Mouse (Mus musculus) retina, postnatal 1 day (tissue): ENCODE data around the gene Spry1.

Experiments used
- DNase-seq: peaks from one replicate; pipeline ENCODE4 v3.0.0-alpha.2; 2012

Spry1 gene

DNA sequence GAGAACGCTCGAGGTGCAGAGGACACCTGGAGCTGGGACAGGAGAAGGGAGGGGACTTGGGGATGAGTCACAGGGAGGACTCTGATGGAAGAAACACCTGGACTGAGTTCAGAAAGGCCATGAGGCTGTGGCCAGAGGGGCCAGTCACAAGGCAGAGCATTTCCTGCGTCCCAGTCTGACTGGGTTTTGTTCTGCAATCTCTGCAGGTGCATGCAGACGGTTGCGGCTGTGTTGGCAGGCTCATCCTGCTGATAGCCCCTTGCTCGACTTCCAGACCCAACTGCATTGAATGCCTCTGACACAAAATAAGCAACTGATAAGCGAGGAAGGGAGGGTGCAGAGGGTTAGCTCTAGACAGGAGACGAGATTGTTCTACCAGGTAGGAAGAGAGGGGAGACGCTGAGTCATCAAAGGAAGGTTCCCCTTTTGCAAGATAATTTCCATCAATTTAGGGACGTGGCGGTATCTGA is 35.3 kb downstream of the Spry1 start:
- DNase-seq, result no peak

DNA sequence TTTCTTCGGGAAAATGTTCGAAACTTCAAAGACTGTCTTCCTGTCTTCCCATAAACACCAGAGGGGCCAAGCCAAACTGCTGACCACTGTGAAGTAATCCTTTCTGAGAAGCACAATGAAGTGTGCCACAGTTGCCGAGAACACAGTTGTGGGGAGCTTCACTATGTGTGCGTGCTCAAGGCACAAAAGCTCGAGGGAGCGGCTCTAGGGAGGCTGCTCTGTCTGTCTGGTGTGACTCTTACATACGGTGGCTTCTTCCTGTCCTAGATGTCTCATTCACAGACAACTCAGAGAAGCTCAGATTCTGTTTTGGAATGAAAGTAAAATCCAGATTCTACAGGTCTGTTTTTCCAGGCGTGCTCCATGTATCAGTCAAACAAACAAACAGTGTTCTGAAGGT is 36.5 kb downstream of the Spry1 start:
- DNase-seq, result no peak

DNA sequence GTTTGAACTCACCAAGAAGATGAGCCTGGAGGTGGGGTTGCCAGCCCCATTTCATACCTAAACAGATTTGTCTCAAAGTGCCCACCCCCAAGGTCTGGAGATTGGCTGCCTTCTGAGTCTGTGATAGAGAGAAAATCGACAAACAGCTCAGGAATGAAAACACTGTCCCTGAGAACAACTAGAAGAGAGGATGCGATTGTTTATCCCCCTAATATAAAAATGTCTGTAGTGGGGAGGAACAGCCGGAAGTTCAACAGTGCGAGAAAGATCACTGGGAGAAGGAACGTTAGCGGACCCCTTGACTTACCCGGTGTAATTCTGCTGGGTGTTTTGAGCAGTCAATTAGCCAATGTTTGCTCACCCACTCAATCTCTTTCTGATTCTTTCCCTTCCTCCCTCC is 46.5 kb downstream of the Spry1 start:
- DNase-seq, result no peak

DNA sequence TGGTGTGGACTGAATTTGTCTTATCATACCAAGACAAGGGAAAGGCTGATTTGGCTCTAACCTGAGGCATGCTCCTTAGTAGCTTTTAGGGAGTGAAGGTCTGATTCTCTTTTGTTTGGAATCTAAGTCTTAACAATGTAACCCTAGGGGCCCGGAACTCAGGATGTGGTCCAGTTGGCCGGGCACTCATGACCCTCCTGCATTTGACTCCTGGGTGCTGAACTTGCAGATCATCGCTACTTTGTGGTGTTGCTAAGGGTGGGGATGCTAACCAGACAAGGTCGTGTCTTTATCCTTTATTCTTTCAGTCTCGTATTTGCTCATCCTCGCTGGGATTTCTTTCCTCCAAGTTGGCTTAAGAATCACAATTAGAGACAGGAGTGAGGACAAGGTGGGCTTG is 47.0 kb downstream of the Spry1 start:
- DNase-seq, result no peak

DNA sequence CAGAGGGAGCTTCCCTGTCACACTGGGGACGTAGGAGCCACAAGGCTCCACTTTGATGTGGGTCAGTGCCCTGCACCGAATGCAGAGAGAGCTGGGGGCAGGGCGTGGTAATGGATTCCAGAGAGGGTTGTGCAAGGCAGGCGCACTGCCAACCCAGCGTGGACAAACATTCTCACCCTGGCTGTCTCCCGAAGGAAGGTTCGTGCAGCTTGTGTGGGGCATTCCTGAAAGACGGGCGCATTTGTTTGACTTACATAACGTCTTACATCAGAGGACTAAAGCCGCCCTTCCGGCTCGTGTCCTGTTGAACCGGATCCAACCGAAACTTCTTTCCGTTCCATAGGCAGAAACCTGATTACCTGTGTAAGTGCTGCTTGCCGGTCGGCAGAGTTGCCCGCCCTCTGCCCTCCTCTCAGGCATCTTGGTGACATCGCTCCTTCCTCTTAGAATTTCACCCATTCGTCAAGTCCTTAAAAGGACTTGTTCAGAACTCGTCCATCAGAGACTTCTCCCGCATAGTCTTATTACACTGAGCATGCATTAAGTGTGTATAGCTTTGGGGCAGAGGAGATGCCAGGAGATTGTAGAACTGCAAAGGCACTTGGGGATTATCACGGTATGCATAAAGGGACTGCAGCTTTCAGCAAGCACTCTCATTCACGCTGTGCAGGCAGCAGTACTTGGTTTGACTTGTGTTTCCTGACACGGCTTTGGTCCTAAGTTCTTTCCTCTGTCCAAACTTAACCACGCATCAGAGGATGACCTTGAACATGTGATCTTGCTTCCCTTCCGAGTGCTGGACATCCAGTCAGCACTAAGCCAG is 47.6 kb downstream of the Spry1 start:
- DNase-seq, result peak; percentile 55

DNA sequence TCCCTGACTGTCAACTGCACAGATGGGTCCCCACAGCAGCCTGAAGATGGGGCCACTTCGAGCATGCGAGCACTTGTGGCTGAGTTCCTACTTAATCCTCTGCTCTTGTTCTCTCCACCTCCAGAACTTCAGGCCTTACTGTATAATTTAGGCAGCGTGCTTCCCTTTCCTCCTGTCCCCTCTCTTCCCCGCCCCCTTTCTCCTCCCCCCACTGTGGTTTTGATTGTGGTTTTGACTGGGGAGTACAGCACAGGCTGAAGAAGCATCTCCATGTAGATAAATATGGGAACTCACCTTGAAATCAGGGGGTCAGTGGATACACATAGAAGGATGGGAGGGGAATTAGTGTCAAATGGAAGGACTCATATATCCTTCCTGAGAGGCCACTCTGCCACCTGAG is 53.2 kb downstream of the Spry1 start:
- DNase-seq, result no peak

DNA sequence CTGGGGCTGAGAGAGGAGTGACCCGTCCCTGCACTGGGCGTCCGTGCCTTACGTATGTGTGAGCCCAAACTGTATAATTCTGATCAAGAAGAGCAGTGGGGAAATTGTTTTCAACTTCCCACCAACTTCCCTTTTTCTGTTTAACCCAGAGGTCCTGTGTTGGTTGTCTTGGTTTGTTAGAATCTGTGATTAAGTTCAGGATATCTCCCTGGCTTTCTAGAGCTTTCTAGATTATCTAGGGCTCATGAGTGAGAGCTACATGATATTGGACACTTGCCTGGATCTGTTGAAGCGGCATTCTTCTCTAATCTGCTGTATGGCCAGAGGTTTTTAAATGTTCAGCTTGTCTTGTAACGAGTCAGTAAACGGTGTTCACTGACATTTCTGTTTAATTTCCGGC is 53.8 kb downstream of the Spry1 start:
- no peak for DNase-seq
